Comparison of ENCODE assay signal across 25 mouse cellular contexts in genomic region chr2:23999323-23999722, GRCm38 (mm10). TPM values are rescaled to one million over a fixed set of nuclear protein-coding genes. Genes with fewer than 3 reads are reported as not detected.
"Had no signal": no experiment of that assay in that cellular context is flagged by ENCODE, and none has a peak within 500 bp of the region (broad histone marks: within the 10 kb centered on the region; RNA-seq: fewer than 3 reads in every experiment).

No protein-coding gene starts in this region.

- H3K27me3 ChIP-seq: embryonic facial prominence, embryonic 12.5 days; embryonic facial prominence, embryonic 13.5 days; embryonic facial prominence, embryonic 15.5 days; forebrain, embryonic 12.5 days; forebrain, embryonic 13.5 days; forebrain, embryonic 15.5 days had no signal

- H3K4me2 ChIP-seq: embryonic facial prominence, embryonic 12.5 days; embryonic facial prominence, embryonic 13.5 days; embryonic facial prominence, embryonic 15.5 days; forebrain, embryonic 12.5 days; forebrain, embryonic 13.5 days; forebrain, embryonic 15.5 days had no signal

- H3K4me3 ChIP-seq: embryonic facial prominence, embryonic 10.5 days; embryonic facial prominence, embryonic 12.5 days; embryonic facial prominence, embryonic 13.5 days; embryonic facial prominence, embryonic 15.5 days; erythroblast, embryonic 14.5 days; forebrain, embryonic 10.5 days; forebrain, embryonic 12.5 days; forebrain, embryonic 13.5 days; forebrain, embryonic 15.5 days; gastrocnemius, adult 2 months; heart, adult 2 months had no signal

- H3K36me3 ChIP-seq: embryonic facial prominence, embryonic 10.5 days; embryonic facial prominence, embryonic 12.5 days; embryonic facial prominence, embryonic 13.5 days; embryonic facial prominence, embryonic 15.5 days; forebrain, embryonic 10.5 days; forebrain, embryonic 12.5 days; forebrain, embryonic 15.5 days had no signal

- H3K9me3 ChIP-seq: embryonic facial prominence, embryonic 10.5 days; embryonic facial prominence, embryonic 12.5 days; embryonic facial prominence, embryonic 13.5 days; embryonic facial prominence, embryonic 15.5 days; forebrain, embryonic 10.5 days; forebrain, embryonic 12.5 days; forebrain, embryonic 13.5 days; forebrain, embryonic 15.5 days had no signal

- H3K27ac ChIP-seq: embryonic facial prominence, embryonic 10.5 days; embryonic facial prominence, embryonic 12.5 days; embryonic facial prominence, embryonic 13.5 days; embryonic facial prominence, embryonic 15.5 days; forebrain, embryonic 10.5 days; forebrain, embryonic 12.5 days; forebrain, embryonic 13.5 days; forebrain, embryonic 15.5 days; gastrocnemius, adult 2 months; heart, adult 2 months had no signal

- DNase-seq: cerebellum, adult 9-10 months; cerebellum, adult 9-11 months; cerebellum, postnatal 10 days; cerebellum, postnatal 14 days; cerebellum, postnatal 25 days; cerebellum, postnatal 36 days; embryo, embryonic 11 days; forebrain, postnatal 0 days; gastrocnemius, adult 2 months; gastrocnemius, postnatal 10 days; gastrocnemius, postnatal 14 days; gastrocnemius, postnatal 25 days; gastrocnemius, postnatal 36 days; heart, adult 11 months; heart, adult 18-20 months; heart, adult 2 months had no signal

- H3K4me1 ChIP-seq: embryonic facial prominence, embryonic 10.5 days; embryonic facial prominence, embryonic 12.5 days; embryonic facial prominence, embryonic 13.5 days; embryonic facial prominence, embryonic 15.5 days; forebrain, embryonic 10.5 days; forebrain, embryonic 12.5 days; forebrain, embryonic 13.5 days; forebrain, embryonic 15.5 days had no signal

- H3K9ac ChIP-seq: embryonic facial prominence, embryonic 12.5 days; embryonic facial prominence, embryonic 13.5 days; embryonic facial prominence, embryonic 15.5 days; forebrain, embryonic 12.5 days; forebrain, embryonic 13.5 days; forebrain, embryonic 15.5 days; forebrain, postnatal 0 days had no signal

RNA-seq across cellular contexts. Expression of gene Hnmt, which starts 49.9 kb away (rescaled TPM):
- polyA plus RNA-seq: erythroblast, embryonic 14.5 days had no signal
